Mouse (Mus musculus) liver, embryonic 11.5 days (tissue): Measurements from ENCODE around the gene Pacrg. TPM values are rescaled to one million over a fixed set of nuclear protein-coding genes. Genes with fewer than 3 reads are reported as not detected.

ENCODE experiments used
- ATAC-seq: fragments of 200-750 bp; cut with Nextera tagmentation; replicated peaks from 2 replicates; pipeline ENCODE4 v1.8.0; 2017; ENCODE audit warnings: moderate number of reproducible peaks, mild to moderate bottlenecking, moderate TSS enrichment, moderate library complexity; ENCODE audit not compliant: low FRiP score
- DNase-seq: peaks from one replicate; pipeline ENCODE4 v3.0.0-alpha.2; 2017; ENCODE audit warnings: low spot score
- H3K27ac ChIP-seq: fragments of 300-500 bp; sonication (generic); 2 replicates; pipeline ENCODE4 v1.5.1; 2014; ENCODE audit warnings: mild to moderate bottlenecking, low read depth, low read length, control low read depth
- H3K27me3 ChIP-seq: fragments of 300-500 bp; sonication (generic); replicated peaks from 2 replicates; pipeline ENCODE4 v1.6.1; 2014; ENCODE audit warnings: low read length, mixed read lengths; ENCODE audit not compliant: control insufficient read depth, insufficient read depth
- H3K36me3 ChIP-seq: fragments of 300-500 bp; sonication (generic); 2 replicates; pipeline ENCODE4 v1.6.1; 2014; ENCODE audit warnings: mild to moderate bottlenecking, low read length, moderate library complexity, mixed read lengths; ENCODE audit not compliant: control insufficient read depth, insufficient read depth
- H3K4me1 ChIP-seq: fragments of 300-500 bp; sonication (generic); replicated peaks from 2 replicates; pipeline ENCODE4 v1.6.1; 2014; ENCODE audit warnings: low read length, mixed read lengths; ENCODE audit not compliant: control insufficient read depth, insufficient read depth
- H3K4me2 ChIP-seq: fragments of 300-500 bp; sonication (generic); 2 replicates; pipeline ENCODE4 v1.6.1; 2014; ENCODE audit warnings: mild to moderate bottlenecking, control low read depth, moderate library complexity
- H3K4me3 ChIP-seq: fragments of 300-500 bp; sonication (generic); 2 replicates; pipeline ENCODE4 v1.5.1; 2014; ENCODE audit warnings: low read depth, low read length, control low read depth
- H3K9ac ChIP-seq: fragments of 300-500 bp; sonication (generic); 2 replicates; pipeline ENCODE4 v1.6.1; 2014; ENCODE audit warnings: low read depth, low read length, control low read depth
- H3K9me3 ChIP-seq: fragments of 300-500 bp; sonication (generic); 2 replicates; pipeline ENCODE4 v1.6.1; 2016; ENCODE audit warnings: low read length, inconsistent platforms, mixed read lengths; ENCODE audit not compliant: control insufficient read depth
- WGBS: fragments of 180-500 bp; shearing (Covaris S2); extraction: QIAGEN DNeasy Blood & Tissue Kit; methylation state at CpG from one replicate; pipeline ENCODE4 v1.1.7; 2014; 5-methylcytosine and 5-hydroxymethylcytosine counted together
- polyA plus RNA-seq: library from polyadenylated mRNA; unstranded; fragments of >200 nt; fragmentation: Nextera tagmentation; extraction: Ambion mirVana; gene quantifications from 2 replicates; pipeline ENCODE4 v1.2.1, GENCODE M21; 2014

Gene Pacrg
- polyA plus RNA-seq, 1 experiment from 2014 or later: 0.41 TPM

GRCm38 (mm10) chr17:10766735-10767406, 73.2 kb downstream of the Pacrg start:
- Histone ChIP-seq H3K27me3 (no peaks in the 10 kb centered on the region), H3K4me2 (no peak overlapping the region), H3K36me3 (no peaks in the 10 kb centered on the region), H3K9me3 (no peaks in the 10 kb centered on the region), H3K4me1 (no peaks in the 10 kb centered on the region), H3K27ac (no peak overlapping the region), H3K4me3 (no peak overlapping the region), H3K9ac (no peak overlapping the region)
- 72% methylated on average over 10 of the region's 10 CpGs for WGBS
- DNase-seq (no peak), ATAC-seq (no peak)

GRCm38 (mm10) chr17:10764343-10764742, 75.8 kb downstream of the Pacrg start:
- no peak overlapping the region for H3K4me2 ChIP-seq
- no peaks in the 10 kb centered on the region for H3K36me3 ChIP-seq
- no peak for DNase-seq
- H3K4me3 ChIP-seq: no peak overlapping the region
- H3K9ac ChIP-seq: no peak overlapping the region
- no peak overlapping the region for H3K27ac ChIP-seq
- H3K27me3 ChIP-seq: no peaks in the 10 kb centered on the region
- H3K9me3 ChIP-seq: no peaks in the 10 kb centered on the region
- WGBS: 73% methylated on average over 1 of the region's 1 CpGs
- H3K4me1 ChIP-seq: no peaks in the 10 kb centered on the region
- ATAC-seq: no peak

DNA sequence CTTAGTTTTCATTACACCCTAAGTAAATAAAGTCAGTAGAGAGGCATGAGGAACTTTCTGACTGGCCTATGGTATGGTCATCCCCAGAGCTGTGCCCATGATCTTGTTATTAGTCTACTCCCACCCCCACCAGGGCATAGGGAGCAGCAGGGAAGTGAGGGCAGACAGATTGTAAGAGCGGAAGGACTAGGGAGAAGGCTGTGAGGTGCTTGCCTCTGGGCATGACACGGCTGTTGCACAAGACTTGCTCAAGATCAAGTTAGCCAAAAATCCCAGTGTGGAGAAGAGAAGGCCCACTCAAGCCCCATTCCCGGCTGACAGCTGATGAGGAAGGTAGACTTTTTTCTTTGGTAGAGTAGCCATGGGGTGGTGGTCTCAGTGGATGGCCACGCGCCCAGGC, 82.7 kb downstream of the Pacrg start:
- DNase-seq (no peak), ATAC-seq (no peak)
- no peaks in the 10 kb centered on the region for H3K27me3 ChIP-seq
- H3K4me3 ChIP-seq: no peak overlapping the region
- no peak overlapping the region for H3K4me2 ChIP-seq
- 86% methylated on average over 5 of the region's 5 CpGs for WGBS
- H3K4me1 ChIP-seq: no peaks in the 10 kb centered on the region
- H3K9ac ChIP-seq: no peak overlapping the region
- no peaks in the 10 kb centered on the region for H3K36me3 ChIP-seq
- no peak overlapping the region for H3K27ac ChIP-seq
- no peaks in the 10 kb centered on the region for H3K9me3 ChIP-seq

DNA sequence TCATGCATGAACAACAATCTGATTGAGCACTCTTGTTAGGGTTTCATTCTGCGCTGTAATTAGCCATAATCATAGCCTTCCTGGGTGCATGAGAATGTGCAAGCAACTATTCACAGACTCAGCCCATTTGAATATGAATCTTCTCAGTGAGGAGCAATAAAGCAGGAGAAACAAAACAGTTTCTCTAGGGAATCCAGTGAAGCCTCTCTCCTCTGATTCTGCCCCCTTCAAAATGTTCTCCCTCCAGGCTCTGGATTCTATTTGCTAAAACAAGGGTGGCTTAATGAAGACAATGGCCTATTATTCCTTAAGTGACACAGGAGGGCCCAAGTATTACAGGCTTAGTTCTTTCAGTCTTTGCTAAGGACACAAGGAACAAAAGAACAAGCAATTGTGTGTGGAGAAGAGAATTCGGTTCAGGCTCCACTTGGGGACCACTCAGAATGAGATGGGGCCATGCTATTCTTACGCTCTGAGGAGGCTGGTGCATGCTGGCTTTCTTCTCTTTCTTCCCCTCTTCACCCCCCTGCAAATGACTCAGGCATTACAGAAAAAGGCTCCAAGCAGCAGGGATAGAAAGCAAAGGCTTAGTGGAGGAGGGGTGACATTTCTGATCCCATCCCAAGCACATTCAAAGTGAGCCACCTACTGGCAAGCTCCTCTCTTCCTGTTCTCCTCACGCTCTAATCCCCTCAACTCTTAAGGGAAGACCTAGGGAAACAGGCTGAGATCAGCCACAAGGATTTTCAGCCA, 95.2 kb downstream of the Pacrg start:
- Histone ChIP-seq H3K9me3 (no peaks in the 10 kb centered on the region), H3K27ac (no peak overlapping the region), H3K4me1 (no peaks in the 10 kb centered on the region), H3K4me3 (no peak overlapping the region), H3K9ac (no peak overlapping the region), H3K36me3 (no peaks in the 10 kb centered on the region), H3K27me3 (no peaks in the 10 kb centered on the region), H3K4me2 (no peak overlapping the region)
- DNase-seq: no peak
- WGBS: 39% methylated on average over 4 of the region's 4 CpGs
- ATAC-seq: no peak

- no peak overlapping the region for H3K9ac ChIP-seq
- ATAC-seq: no peak
- WGBS: 61% methylated on average over 2 of the region's 2 CpGs
- no peak overlapping the region for H3K4me3 ChIP-seq
- H3K4me2 ChIP-seq: no peak overlapping the region
- no peaks in the 10 kb centered on the region for H3K27me3 ChIP-seq
- no peak overlapping the region for H3K27ac ChIP-seq
- H3K9me3 ChIP-seq: no peaks in the 10 kb centered on the region
- no peak for DNase-seq
- H3K36me3 ChIP-seq: no peaks in the 10 kb centered on the region
- no peaks in the 10 kb centered on the region for H3K4me1 ChIP-seq
These were observed 100.0 kb downstream of the Pacrg start for GRCm38 (mm10) chr17:10740083-10740482.

- Histone ChIP-seq H3K4me1 (no peaks in the 10 kb centered on the region), H3K9me3 (no peaks in the 10 kb centered on the region), H3K27me3 (no peaks in the 10 kb centered on the region), H3K27ac (no peak overlapping the region), H3K9ac (no peak overlapping the region), H3K36me3 (no peaks in the 10 kb centered on the region), H3K4me2 (no peak overlapping the region), H3K4me3 (no peak overlapping the region)
- 0 out of 2 replicates have a peak, but pooled peaks have one; percentile 18 for ATAC-seq
- DNase-seq: no peak
These were observed 102.1 kb downstream of the Pacrg start for GRCm38 (mm10) chr17:10737966-10738365.

- 74% methylated on average over 6 of the region's 6 CpGs for WGBS
- H3K27ac ChIP-seq: no peak overlapping the region
- H3K4me1 ChIP-seq: no peaks in the 10 kb centered on the region
- H3K4me3 ChIP-seq: no peak overlapping the region
- no peaks in the 10 kb centered on the region for H3K36me3 ChIP-seq
- H3K27me3 ChIP-seq: no peaks in the 10 kb centered on the region
- ATAC-seq: no peak
- no peak overlapping the region for H3K9ac ChIP-seq
- no peak overlapping the region for H3K4me2 ChIP-seq
- no peak for DNase-seq
- no peaks in the 10 kb centered on the region for H3K9me3 ChIP-seq
These were observed 105.4 kb downstream of the Pacrg start for GRCm38 (mm10) chr17:10734733-10735132.

DNA sequence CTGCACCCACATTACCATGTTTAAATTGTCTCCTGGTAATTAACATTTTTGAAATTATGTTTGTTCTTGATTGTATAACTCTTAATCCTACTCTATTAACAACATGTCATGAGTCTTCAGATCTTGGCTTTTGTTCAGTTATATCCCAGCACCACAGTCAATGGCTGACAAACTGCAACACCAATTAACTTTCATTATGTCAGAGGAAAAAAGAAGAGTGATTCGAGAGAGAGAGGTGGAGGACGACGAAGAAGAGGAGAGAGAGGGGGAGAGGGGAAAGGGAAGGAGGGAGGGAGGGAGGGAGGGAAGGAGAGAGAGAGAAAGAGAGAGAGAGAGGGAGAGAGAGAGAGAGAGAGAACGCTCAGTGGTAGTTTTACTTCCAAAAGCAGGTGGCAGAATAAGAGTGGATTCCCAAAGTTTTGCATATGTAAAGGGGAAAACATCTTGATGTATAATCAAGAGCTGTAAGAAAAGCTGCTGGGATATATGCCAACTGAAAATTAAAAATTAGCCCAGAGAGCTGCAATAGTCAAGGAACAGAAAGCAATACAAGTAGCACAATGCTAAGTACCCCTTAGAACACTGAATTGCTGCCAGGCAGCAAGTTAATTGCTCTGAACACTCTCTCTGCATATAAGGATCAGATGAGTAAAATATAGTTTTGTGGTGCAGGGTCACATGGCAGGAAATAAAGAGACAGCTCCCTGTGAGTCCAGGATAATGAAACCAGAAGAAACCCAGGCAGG, 107.6 kb downstream of the Pacrg start:
- Histone ChIP-seq H3K4me3 (no peak overlapping the region), H3K27me3 (no peaks in the 10 kb centered on the region), H3K36me3 (no peaks in the 10 kb centered on the region), H3K9ac (no peak overlapping the region), H3K4me1 (no peaks in the 10 kb centered on the region), H3K9me3 (no peaks in the 10 kb centered on the region), H3K27ac (no peak overlapping the region), H3K4me2 (no peak overlapping the region)
- ATAC-seq (no peak), DNase-seq (no peak)
- 53% methylated on average over 4 of the region's 4 CpGs for WGBS
